Mouse (Mus musculus) left cerebral cortex, adult 2 months (tissue): ENCODE data around the gene Hormad2. TPM values are rescaled to one million over a fixed set of nuclear protein-coding genes. Genes with fewer than 3 reads are reported as not detected.

Experiments used
- DNase-seq, 2 experiments: peaks; one replicate each; pipeline ENCODE4 v3.0.0; 2021 to 2022; ENCODE audit warnings: low spot score in 2 of 2, mixed read lengths in 1 of 2; ENCODE audit errors: extremely low spot score in 1 of 2
- H3K27ac ChIP-seq: fragments of 200-600 bp; 2 replicates; pipeline ENCODE4 v1.8.1; 2022
- H3K4me3 ChIP-seq: fragments of 200-600 bp; 2 replicates; pipeline ENCODE4 v1.8.1; 2022
- CTCF ChIP-seq: fragments of 200-600 bp; IDR thresholded peaks from 2 replicates; pipeline ENCODE4 v1.8.1; 2022; ENCODE audit warnings: antibody characterized with exemption, mild to moderate bottlenecking, moderate library complexity
- intact Hi-C: fragments of 180-260 bp; cut with DNase I; formaldehyde crosslinking; loops from one replicate; pipeline ENCODE4 v1.15.1; 2025
- total RNA-seq, 2 experiments: library from RNA; stranded (reverse); gene quantifications; 2 replicates each; pipeline ENCODE4 v1.2.3; 2021

The Hormad2 gene
- total RNA-seq, 2 experiments from 2014 or later: not detected

DNA sequence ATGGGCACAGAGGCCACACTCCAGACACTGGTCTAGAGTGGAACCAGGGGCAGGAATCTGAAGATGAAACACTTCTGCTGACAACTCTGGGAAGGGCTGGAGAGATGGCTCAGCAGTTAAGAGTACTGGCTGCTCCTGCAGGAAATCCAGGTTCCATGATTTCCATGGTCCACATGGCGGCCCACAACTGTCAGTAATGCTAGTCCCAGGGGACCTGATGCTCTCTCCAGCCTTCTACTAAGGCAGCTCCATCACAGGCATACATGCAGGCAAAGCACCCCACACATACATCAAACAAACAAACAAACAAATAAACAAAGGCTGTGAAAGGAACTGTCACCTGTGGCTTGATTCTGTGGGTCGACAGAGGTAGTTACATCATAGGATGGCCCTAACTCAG lies 134.8 kb downstream of the Hormad2 start:
- no peak for DNase-seq
- no peak for TF ChIP-seq CTCF
- H3K4me3 ChIP-seq: no peak overlapping the region
- no peak overlapping the region for H3K27ac ChIP-seq
- intact Hi-C loops: no loop called here

DNA sequence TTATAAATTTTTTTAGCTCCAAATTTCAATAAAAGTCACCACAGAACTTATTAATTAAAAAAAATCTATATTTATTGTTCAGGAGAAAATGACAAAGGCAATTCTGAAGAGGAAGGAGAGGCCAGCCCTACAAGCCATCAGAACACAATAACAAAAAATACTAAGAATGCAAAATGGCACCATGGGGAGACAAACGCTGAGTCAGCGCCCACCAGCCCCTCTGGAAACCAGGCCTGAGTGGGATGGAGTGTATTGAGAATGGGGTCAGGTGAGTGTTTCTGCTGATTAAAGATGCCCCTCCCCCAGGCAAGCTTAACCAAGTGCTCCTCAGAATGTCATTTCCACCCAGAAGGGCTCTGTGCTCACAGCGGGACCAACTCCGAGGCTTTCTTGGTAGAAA lies 135.8 kb downstream of the Hormad2 start:
- intact Hi-C loops: no loop called here
- H3K27ac ChIP-seq: no peak overlapping the region
- DNase-seq: no peak
- H3K4me3 ChIP-seq: no peak overlapping the region
- TF ChIP-seq CTCF: no peak

DNA sequence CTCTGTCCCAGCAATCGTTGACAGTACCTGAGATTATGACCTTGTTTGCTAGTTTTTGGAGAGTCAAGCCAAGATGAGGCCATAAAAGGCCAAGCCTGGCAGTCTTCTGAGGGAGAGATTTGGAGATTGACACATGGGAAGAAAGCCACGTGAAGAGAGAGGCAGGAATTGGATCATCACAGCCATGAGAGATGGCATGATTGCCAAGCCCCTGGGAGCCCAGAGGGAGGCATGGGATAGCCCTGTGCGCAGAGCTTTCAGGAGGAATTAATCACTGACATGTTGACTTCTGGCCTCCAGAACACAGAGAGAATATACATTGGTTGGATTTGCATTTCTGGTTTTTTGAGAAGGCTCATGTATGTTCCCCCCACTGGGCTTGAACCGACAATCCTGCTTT lies 136.7 kb downstream of the Hormad2 start:
- Histone ChIP-seq H3K27ac (no peak overlapping the region), H3K4me3 (no peak overlapping the region)
- no peak for TF ChIP-seq CTCF
- no peak for DNase-seq
- intact Hi-C loops: loop anchor here (5.0 kb wide), 1 partner anchor 43 kb away; no protein-coding TSS in a partner anchor

DNA sequence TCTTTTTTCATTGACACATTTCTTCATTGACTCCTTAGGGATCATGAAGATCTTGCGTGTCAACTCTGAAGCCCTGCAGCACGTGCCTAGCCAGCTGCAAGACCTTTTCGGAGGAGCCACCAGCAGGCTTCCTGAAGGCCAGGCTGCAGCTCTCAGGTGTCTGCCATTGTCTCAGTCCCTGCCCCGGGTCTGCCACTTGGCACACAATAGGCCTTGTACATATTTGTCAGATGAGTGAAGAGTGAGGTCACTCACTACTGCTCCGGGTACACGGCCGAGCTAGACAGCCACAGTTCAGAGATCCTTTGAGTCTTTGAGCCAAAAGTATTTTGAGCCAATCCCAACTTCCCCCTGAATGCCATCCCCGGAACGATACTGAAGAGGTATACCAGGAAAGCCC lies 137.9 kb downstream of the Hormad2 start:
- no peak for TF ChIP-seq CTCF

DNA sequence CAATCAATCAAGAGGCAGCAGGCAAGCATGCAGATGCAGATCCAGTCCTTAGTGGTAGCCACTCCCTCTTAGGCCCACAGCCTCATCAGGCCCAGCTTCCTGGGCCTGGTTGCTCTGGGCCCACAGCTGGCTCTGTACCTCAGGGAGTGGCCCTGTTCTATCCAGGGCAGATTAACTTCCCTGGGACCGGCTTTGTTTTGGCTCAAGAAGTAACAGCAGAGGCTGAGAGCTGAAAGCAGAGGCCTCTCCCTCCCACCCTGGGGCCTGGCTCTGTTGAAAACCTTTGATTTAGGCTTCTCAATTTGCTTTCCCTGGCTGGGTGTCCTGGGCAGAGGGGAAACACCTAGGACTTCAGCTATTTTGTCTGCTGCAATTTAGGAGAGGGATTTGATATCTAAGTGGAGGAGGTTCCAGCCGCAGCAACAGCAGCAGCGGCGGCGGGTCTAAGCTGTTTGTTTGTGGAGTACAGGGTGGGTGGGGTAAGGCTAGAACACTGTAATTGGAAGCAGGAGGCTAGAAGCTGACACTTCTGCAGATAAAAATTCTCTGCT lies 138.5 kb downstream of the Hormad2 start:
- intact Hi-C loops: loop anchor here (5.0 kb wide), 1 partner anchor 45 kb away; no protein-coding TSS in a partner anchor
- no peak for DNase-seq

More for the DNA sequence above, 137.9 kb downstream of the Hormad2 start:
- no peak for DNase-seq
- intact Hi-C loops: loop anchor here (5.0 kb wide), 1 partner anchor 44 kb away; no protein-coding TSS in a partner anchor
- no peak overlapping the region for H3K4me3 ChIP-seq
- H3K27ac ChIP-seq: no peak overlapping the region

DNA sequence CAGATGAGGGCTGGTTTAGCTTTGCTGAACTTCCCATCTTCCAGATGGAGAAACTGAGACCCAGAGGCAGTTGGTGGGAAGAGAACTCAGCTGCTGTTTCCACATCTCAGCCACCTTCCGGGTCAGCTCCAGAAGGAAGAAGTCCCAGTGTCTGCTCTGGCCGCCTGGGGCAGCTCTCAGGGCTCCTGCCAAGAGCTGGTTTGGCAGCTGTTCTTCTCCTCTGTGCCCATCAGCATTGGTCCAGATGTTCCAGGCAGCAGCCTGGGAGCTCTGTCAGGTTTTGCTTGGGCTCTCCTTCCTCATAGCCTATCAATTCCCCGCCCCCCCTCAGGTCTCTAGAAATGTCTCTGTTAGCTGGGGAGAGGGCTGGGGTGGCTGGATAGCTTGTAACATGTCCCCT lies 140.2 kb downstream of the Hormad2 start:
- no peak overlapping the region for H3K27ac ChIP-seq
- DNase-seq: no peak
- H3K4me3 ChIP-seq: no peak overlapping the region
- intact Hi-C loops: loop anchor here (5.0 kb wide), 1 partner anchor 47 kb away; no protein-coding TSS in a partner anchor
- TF ChIP-seq CTCF: no peak

More for the DNA sequence above, 138.5 kb downstream of the Hormad2 start:
- H3K4me3 ChIP-seq: no peak overlapping the region
- H3K27ac ChIP-seq: no peak overlapping the region
- no peak for TF ChIP-seq CTCF

DNA sequence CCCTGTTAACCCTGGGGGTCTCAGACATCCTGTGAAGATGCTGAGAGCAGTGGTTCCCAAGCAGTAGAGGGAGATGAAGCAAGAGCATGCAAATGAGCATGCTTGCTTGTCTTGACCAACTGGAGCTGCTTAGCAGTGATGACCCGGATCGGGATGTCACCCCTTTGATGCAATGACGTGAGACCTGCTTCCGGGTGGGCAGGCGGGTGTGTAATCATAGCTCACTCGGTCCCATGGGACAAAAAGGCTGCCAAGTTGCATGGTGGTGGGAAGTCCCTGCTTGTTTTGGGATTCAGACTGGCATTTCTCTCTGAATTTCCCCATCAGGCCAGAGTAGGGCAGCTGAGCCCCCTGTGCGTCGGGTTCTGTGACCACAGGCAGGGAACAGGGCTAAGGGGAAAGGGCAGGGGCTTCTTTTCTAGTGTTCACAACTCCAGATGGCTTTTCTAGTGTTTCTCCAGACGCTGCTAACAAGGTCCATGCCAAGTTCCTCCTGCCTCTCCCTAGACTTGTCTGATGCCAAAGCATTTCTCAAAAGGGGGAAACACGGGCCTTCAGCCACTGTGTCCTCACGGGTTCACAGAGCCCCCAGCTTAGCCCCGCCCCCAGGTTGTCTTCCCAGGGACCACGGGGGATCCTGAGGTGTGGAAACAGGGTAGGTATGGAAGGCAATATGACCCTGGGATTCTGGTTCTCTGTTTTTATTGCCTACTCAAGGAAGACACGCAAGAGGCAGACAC lies 141.0 kb downstream of the Hormad2 start:
- Histone ChIP-seq H3K4me3 (no peak overlapping the region), H3K27ac (no peak overlapping the region)
- no peak for TF ChIP-seq CTCF
- no peak for DNase-seq
- intact Hi-C loops: loop anchor here (5.0 kb wide), 1 partner anchor 47 kb away; no protein-coding TSS in a partner anchor

DNA sequence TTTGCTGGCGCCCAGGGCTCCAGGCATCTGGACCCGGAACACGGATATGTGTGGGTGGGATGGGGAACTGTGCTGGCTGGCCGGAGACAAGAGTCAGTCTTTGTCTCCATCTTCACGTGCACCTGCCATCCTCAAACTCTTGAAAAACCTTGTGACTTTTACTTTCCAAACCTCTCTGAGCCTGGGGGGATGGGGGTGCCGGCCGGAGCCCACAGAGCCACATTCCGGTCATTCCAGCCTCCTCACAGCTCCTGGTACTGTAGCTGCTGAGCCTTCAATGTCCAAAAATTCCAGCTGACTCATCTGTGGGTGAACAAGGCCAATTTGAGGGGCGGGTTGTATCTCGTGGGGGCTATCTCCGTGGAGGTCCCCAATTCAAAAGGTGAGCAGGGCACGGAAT lies 141.7 kb downstream of the Hormad2 start:
- TF ChIP-seq CTCF: no peak
- intact Hi-C loops: no loop called here

DNA sequence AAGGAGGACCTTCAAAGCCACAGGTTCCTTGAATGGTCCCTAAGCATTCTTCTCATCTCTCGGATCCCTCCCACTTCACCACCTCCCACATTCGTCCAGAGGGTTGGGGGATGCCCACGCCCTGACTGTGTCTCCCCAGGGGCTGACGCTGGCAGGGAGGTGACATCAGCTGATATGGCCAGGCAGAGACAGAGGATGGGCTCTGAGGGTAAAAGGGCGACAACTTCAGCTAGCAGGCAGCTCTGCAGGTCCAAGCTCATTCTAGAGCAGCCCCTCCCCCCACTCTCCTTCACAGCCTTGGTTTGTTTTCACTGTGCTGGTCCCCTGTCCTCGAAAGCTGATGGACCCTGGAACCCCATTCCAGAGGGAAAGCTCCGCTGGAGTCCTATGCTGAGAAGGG lies 142.3 kb downstream of the Hormad2 start:
- TF ChIP-seq CTCF: no peak
- Histone ChIP-seq H3K4me3 (no peak overlapping the region), H3K27ac (no peak overlapping the region)
- intact Hi-C loops: no loop called here
- no peak for DNase-seq

More for the DNA sequence above, 141.7 kb downstream of the Hormad2 start:
- no peak overlapping the region for H3K27ac ChIP-seq
- no peak overlapping the region for H3K4me3 ChIP-seq
- DNase-seq: no peak

DNA sequence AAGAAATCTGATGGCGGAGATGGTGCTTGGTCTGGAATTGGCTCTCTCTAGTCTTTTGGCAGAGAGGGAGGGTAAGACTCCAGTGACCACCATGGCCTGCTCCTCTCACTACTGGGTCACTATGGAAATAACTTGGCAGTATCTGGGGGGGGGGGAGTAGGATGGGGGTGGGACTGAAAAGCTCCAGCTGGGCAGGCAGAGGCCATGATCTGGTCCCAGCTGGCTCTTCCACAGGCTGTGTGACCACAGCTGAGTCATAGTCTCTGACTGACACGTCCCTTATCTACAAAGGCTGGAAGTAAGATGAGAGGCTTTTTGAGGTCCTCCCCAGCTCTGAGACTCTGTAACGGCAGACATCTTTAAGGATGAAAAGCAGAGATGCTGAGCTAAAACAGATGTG lies 143.2 kb downstream of the Hormad2 start:
- no peak for TF ChIP-seq CTCF
- no peak for DNase-seq
- intact Hi-C loops: no loop called here
- Histone ChIP-seq H3K27ac (no peak overlapping the region), H3K4me3 (no peak overlapping the region)

DNA sequence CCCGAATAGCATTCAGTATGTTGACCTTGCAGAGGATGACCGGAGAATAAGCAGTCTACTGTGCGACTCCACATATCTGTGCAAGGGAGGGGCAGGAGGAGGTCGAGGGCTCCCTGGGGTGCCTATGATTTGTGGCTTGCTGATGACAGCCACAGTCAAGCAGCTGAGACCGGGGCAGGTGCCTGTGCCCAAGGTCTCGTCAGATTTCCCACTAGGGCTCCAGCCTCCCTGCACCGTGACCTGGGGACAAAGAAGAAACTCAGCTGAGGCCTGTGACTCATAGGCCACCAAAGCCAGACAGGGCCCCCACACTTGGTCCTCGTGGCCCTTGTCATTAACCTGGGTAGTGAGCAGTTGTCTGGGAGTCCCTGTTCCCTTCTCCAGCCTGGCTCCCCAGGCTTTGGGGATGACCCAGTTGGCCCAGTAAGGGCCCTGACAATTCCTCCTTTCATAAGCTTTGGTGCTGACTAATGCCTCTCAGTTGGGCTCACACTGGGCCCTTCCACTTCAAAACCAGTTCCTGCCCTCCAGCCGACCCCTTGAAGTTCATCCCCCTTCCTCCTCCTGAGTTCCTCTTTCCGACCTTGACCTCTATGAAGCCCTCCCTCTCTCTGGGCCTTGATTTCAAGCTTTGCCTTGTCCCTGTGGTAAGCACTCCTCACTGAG lies 144.2 kb downstream of the Hormad2 start:
- no peak for DNase-seq
- intact Hi-C loops: no loop called here
- no peak overlapping the region for H3K4me3 ChIP-seq
- H3K27ac ChIP-seq: peak overlapping the region; percentile 13; the same call in 1 of the 2 replicates
- TF ChIP-seq CTCF: no peak

Other genes with a start within 250 kb of the Hormad2 start
- 1 to 10 TPM; 3.9 to 4.2 TPM for gene Castor1, start 222.9 kb downstream of the Hormad2 start, total RNA-seq
- not detected for gene Osm, start 204.7 kb downstream of the Hormad2 start, total RNA-seq
- gene Lif, start 183.5 kb downstream of the Hormad2 start, total RNA-seq: 1 to 10 TPM in 1 of 2 experiments, under 1 TPM in 1; 0.70 to 1.2 TPM
- 10 to 100 TPM; 67.3 to 72.7 TPM for gene Mtmr3, start 153.8 kb upstream of the Hormad2 start, total RNA-seq
- gene Gm11032, start 179.0 kb upstream of the Hormad2 start, total RNA-seq: not detected
- 10 to 100 TPM; 18.7 to 21.3 TPM for gene Ascc2, start 196.6 kb upstream of the Hormad2 start, total RNA-seq